Mouse (Mus musculus) olfactory bulb, adult 2 months (tissue): ENCODE data around the gene Rpp38. TPM values are rescaled to one million over a fixed set of nuclear protein-coding genes. Genes with fewer than 3 reads are reported as not detected.
A peak's percentile ranks its signal among the peaks of the same experiment; 100 is the strongest.

Source experiments
- H3K27ac ChIP-seq: fragments of 200-500 bp; 2 replicates; pipeline ENCODE4 v1.5.1; 2012; ENCODE audit warnings: low read depth, low read length; ENCODE audit not compliant: insufficient read depth
- H3K4me1 ChIP-seq: fragments of 200-500 bp; 2 replicates; pipeline ENCODE4 v1.6.1; 2012; ENCODE audit warnings: low read length; ENCODE audit not compliant: control insufficient read depth, insufficient read depth
- H3K4me3 ChIP-seq: fragments of 200-500 bp; 2 replicates; pipeline ENCODE4 v1.5.1; 2012; ENCODE audit warnings: mild to moderate bottlenecking, low read depth, low read length, moderate library complexity; ENCODE audit not compliant: insufficient read depth
- CTCF ChIP-seq: fragments of 200-500 bp; IDR thresholded peaks from 2 replicates; pipeline ENCODE4 v1.5.1; 2012; ENCODE audit warnings: low read depth, mild to moderate bottlenecking, low read length, moderate library complexity; ENCODE audit not compliant: insufficient read depth
- POLR2A ChIP-seq: fragments of 200-500 bp; IDR thresholded peaks from 2 replicates; pipeline ENCODE4 v1.6.1; 2012; ENCODE audit warnings: mild to moderate bottlenecking, low read depth, low read length, moderate library complexity; ENCODE audit not compliant: insufficient read depth
- WGBS: fragments of 180-500 bp; shearing (Covaris S2); methylation state at CpG from one replicate; pipeline ENCODE4 v1.1.7; 2018; 5-methylcytosine and 5-hydroxymethylcytosine counted together
- polyA plus RNA-seq: library from polyadenylated mRNA; stranded (reverse); fragments of >200 nt; gene quantifications from 2 replicates; pipeline ENCODE4 v1.2.4, GENCODE M21; 2012; ENCODE audit warnings: low replicate concordance; ENCODE audit not compliant: missing spikeins, insufficient read depth, insufficient read length

Rpp38 gene
- polyA plus RNA-seq, 1 experiment = not detected

- H3K4me1 ChIP-seq = peaks cover 3% of the 10 kb centered on the region; the same call in 1 of the 2 replicates
- TF ChIP-seq CTCF (no peak), POLR2A (no peak)
- WGBS = 90% methylated on average over 12 of the region's 12 CpGs
- no peak overlapping the region for H3K4me3 ChIP-seq
- no peak overlapping the region for H3K27ac ChIP-seq
Observed at GRCm38 (mm10) chr2:3333761-3334160, 1.3 kb upstream of the Rpp38 start.

DNA sequence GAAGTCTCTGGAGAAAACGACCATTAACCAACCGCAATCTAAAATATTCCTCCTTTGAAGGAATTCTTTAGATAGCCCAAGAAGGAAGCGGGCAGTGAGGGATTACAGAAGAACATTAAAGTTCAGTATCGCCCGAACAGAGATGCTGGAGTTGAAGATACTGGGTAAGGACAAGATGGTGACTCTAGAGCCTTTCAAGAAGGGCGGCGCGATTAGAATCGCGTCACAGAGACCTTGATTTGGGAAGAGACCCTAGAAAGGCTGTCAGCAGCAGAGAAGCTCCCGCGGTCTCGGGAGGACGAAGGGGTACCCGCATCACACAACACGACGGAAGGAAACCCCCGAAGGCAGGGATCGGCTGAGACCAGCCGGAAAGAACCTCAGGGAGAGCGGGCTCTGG, 387 bp downstream of the Rpp38 start:
- no peak for TF ChIP-seq CTCF
- no peak for TF ChIP-seq POLR2A
- Histone ChIP-seq H3K4me1 (peaks cover 3% of the 10 kb centered on the region; the same call in 1 of the 2 replicates), H3K27ac (peak overlapping the region; percentile 84), H3K4me3 (peak overlapping the region; percentile 83)
- WGBS = under 1% methylated on average over 21 of the region's 21 CpGs

- H3K27ac ChIP-seq = no peak overlapping the region
- TF ChIP-seq POLR2A (no peak), CTCF (no peak)
- 74% methylated on average over 5 of the region's 5 CpGs for WGBS
- no peak overlapping the region for H3K4me3 ChIP-seq
- H3K4me1 ChIP-seq = peaks cover 2% of the 10 kb centered on the region; the same call in 1 of the 2 replicates
Observed at GRCm38 (mm10) chr2:3331071-3331703, 1.3 kb downstream of the Rpp38 start.

DNA sequence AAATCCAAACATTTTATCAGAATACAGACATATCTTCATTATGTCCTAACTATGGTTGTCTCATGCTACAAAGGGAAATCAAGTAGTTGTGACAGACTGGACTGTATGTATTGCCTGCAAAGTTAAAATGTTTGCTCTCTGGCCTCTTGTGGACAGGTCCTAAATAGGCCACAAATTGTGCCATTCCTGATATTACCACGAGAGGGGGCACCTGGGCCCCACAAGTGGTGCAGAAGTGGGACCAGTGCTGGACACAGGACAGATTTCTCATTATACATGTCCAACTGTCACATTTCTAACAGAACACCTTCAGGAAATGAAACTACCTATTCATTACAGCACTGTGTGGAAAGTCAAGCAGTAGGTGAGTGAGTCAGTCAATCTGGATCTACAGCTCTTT, 5.1 kb downstream of the Rpp38 start:
- 32% methylated on average over 1 of the region's 1 CpGs for WGBS
- H3K27ac ChIP-seq = no peak overlapping the region
- TF ChIP-seq POLR2A (no peak), CTCF (no peak)
- no peaks in the 10 kb centered on the region; the same call in 1 of the 2 replicates for H3K4me1 ChIP-seq
- no peak overlapping the region for H3K4me3 ChIP-seq

DNA sequence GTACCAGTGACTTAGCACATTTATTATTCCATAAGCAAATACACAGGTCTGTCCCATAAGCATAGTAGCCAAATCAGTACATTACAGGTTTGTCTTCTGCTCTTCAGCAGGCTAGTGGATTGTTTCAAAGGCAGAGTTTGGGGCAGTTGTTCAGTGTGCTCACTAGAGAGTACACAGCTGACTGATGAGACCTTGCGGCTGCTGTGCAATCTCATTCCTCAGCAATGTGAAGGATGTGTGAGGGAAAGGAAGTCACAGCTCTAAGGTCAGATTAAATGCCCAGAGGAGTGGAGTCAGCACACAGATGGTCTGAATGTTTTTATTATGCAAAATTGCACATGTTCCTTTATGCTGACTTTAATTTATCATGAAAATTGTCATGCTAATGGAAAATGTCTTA, 5.9 kb downstream of the Rpp38 start:
- TF ChIP-seq POLR2A (no peak), CTCF (no peak)
- Histone ChIP-seq H3K4me3 (no peak overlapping the region), H3K27ac (no peak overlapping the region), H3K4me1 (no peaks in the 10 kb centered on the region; the same call in 1 of the 2 replicates)
- WGBS = 100% methylated on average over 1 of the region's 1 CpGs

DNA sequence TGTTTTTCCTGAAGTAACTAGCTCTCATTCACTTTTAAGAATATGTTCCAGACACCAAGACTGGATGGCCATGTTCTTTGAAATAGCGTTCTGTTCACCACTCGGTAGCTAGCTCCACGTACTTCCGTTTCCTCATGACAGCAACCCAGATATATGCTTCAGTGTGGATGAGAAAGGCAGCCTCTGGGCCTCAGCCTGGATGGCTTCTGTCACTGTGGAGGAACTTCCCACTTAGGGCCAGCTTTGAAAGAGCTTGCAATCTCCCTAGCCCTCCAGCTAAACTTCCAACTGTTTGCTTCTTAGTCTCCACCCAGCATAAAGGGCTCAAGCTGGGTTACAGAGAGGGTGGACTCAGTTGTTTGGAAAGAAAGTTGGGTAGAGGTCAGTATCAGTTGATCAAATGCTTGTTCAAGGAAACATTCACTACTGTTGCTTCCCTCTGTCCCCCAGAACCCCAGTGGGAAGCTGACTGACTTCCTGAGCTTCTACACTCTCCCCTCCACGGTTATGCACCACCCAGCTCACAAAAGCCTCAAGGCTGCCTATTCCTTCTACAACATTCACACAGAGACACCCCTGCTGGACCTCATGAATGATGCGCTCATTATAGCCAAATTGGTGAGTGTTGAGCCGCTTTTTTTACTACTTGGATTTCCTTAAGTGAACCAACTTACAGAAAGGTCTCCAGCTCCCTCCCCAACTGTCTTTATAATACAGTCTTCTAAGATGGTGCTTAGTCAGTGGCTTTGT, 7.9 kb downstream of the Rpp38 start:
- Histone ChIP-seq H3K27ac (no peak overlapping the region), H3K4me1 (no peaks in the 10 kb centered on the region), H3K4me3 (no peak overlapping the region)
- no peak for TF ChIP-seq POLR2A
- no peak for TF ChIP-seq CTCF
- 87% methylated on average over 7 of the region's 7 CpGs for WGBS

- Histone ChIP-seq H3K4me3 (no peak overlapping the region), H3K4me1 (no peaks in the 10 kb centered on the region), H3K27ac (no peak overlapping the region)
- TF ChIP-seq POLR2A (no peak), CTCF (no peak)
- WGBS = 77% methylated on average over 2 of the region's 2 CpGs
Observed at GRCm38 (mm10) chr2:3323132-3323531, 9.3 kb downstream of the Rpp38 start.

DNA sequence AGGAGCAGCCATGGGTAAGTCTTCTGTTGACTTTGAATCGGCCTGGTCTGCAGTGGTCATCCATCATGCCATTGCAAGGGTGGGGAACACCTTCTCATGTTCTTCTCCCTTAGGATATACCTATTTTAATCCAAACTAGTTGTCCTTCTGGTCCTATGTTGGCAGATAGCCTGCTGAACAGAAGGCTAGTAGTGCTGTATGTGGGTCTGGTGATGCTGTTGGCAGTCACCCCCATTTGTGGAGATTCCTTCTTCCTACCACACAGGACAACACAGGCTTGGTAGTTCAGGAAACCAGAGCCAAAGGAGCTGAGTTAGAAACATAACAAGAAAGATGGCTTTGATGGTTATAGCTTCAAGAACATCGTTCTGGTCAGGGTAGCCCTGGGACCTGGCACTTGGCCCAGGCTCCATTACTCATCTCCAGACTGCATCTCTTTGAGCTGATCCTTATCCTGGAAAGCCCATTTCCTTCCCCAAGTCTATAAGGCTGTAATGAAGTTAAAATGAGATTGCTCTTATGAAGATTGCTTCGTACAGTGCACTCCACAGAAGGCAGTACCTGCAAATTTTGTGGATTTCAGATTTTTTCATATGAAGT, 26.9 kb downstream of the Rpp38 start:
- Histone ChIP-seq H3K4me1 (no peaks in the 10 kb centered on the region), H3K27ac (no peak overlapping the region), H3K4me3 (no peak overlapping the region)
- 69% methylated on average over 3 of the region's 3 CpGs for WGBS
- no peak for TF ChIP-seq CTCF
- no peak for TF ChIP-seq POLR2A

- Histone ChIP-seq H3K4me3 (no peak overlapping the region), H3K4me1 (no peaks in the 10 kb centered on the region), H3K27ac (no peak overlapping the region)
- TF ChIP-seq POLR2A (no peak), CTCF (no peak)
- WGBS = 83% methylated on average over 7 of the region's 7 CpGs
Observed at GRCm38 (mm10) chr2:3295826-3296225, 36.6 kb downstream of the Rpp38 start.
